Comparison of ENCODE assay signal across 15 mouse cellular contexts in the genomic region with DNA sequence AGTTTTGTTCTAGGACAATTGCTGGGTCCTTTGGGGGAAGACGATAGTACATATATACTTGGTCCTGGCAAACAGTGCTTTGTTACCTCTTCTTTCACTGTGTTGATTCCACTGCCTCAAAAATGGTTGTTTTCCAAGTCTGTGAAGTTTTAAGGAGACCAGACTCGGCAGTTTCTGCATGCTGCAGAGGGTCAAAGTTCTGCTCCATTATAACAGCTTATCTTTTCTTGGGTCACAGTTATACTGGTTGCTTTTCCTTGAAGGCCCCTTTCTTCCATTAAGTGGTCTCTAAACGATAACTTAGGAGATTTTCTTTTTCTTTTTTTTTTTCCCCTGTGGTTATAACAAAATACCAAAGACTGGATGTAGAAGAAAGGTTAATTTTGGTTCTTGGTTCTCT.
"Had no signal": no experiment of that assay in that cellular context is flagged by ENCODE, and none has a peak within 500 bp of the region (broad histone marks: within the 10 kb centered on the region; RNA-seq: fewer than 3 reads in every experiment).

No protein-coding gene starts in this region.

- ATAC-seq: midbrain, embryonic 13.5 days; midbrain, embryonic 15.5 days had no signal

- H3K27me3 ChIP-seq: megakaryocyte, embryonic 14.5 days; midbrain, embryonic 13.5 days; midbrain, embryonic 15.5 days; neural tube, embryonic 12.5 days had no signal

- DNase-seq: lung, adult 18-20 months; lung, embryonic 14.5 days; lung, postnatal 10 days; lung, postnatal 36 days; right cerebral cortex, postnatal 14 days; spleen, adult 18-20 months; thymus, adult 18-20 months; thymus, postnatal 14 days; thymus, postnatal 4 days had no signal

- H3K4me2 ChIP-seq: lung, embryonic 14.5 days; midbrain, embryonic 11.5 days; midbrain, embryonic 13.5 days; midbrain, embryonic 15.5 days; neural tube, embryonic 12.5 days had no signal

- H3K4me1 ChIP-seq: neural tube, embryonic 12.5 days had no signal

- H3K9me3 ChIP-seq: megakaryocyte, embryonic 14.5 days; midbrain, embryonic 13.5 days; midbrain, embryonic 15.5 days; neural tube, embryonic 12.5 days had no signal

- H3K27ac ChIP-seq: macrophage; midbrain, embryonic 13.5 days; midbrain, embryonic 15.5 days; neural tube, embryonic 12.5 days had no signal

- H3K9ac ChIP-seq: lung, embryonic 14.5 days; midbrain, embryonic 13.5 days; midbrain, embryonic 15.5 days; neural tube, embryonic 12.5 days had no signal

- H3K4me3 ChIP-seq: megakaryocyte, embryonic 14.5 days; midbrain, embryonic 13.5 days; midbrain, embryonic 15.5 days; neural tube, embryonic 12.5 days had no signal
